Comparison of ENCODE assay signal across 9 mouse cellular contexts in the genomic region with DNA sequence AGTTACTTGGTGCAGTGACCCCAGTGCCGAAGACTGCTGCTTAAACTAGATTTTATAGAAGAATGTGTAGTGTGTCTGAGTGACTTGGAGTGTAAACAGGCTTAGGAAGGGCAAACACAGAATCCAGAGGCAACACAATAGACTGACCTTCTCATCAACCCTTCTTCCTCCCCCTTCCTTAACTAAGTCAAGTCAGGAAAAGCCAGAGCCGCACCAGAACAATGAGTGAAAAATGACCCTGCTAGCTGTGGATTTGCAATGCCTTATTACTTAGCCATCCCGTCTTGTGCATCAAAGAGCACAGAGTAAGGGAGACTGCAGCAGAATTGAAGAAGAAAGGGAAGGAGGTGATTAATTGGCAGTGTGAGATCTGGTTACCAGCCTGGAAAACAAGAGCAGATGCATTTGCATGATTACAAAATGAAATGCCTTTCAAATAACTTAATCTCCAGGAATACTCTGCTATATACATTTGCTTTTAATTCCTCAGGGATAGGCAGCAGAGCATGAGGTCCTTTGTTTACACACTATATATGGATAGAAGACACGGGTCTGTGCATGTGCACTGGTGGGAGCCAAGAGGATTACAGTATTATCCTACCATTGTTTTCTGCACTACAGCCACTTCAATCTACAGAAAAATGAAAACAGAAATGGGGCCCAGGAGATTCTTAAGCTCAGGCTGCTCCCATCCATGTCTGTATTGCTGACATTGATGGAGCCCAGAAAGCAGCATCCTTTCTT.
A peak's percentile ranks its signal among the peaks of the same experiment; 100 is the strongest.
DNase-seq lines count a peak whose midpoint lies in the region; ATAC-seq and TF ChIP-seq lines count a peak whose summit lies in the region.
"Had no signal": no experiment of that assay in that cellular context is flagged by ENCODE, and none has a peak within 500 bp of the region (broad histone marks: within the 10 kb centered on the region; RNA-seq: fewer than 3 reads in every experiment).

No protein-coding gene starts in this region.

- no peak overlapping the region for H3K4me3 ChIP-seq in intestine, embryonic 14.5 days (ENCODE audit: low read depth, low read length)
- H3K4me3 ChIP-seq in intestine, postnatal 0 days (ENCODE audit: low read depth, low read length), result no peak overlapping the region
- no peak overlapping the region for H3K4me3 ChIP-seq in heart, embryonic 10.5 days
- no peak overlapping the region for H3K4me3 ChIP-seq in kidney, embryonic 16.5 days (ENCODE audit: low read length)
- no peak overlapping the region for H3K4me3 ChIP-seq in neural tube, embryonic 13.5 days
- H3K4me3 ChIP-seq: liver, embryonic 13.5 days had no signal

- no peak overlapping the region for H3K9ac ChIP-seq in intestine, embryonic 14.5 days (ENCODE audit: low read length)
- no peak overlapping the region for H3K9ac ChIP-seq in intestine, postnatal 0 days (ENCODE audit: low read depth, low read length)
- no peak overlapping the region for H3K9ac ChIP-seq in kidney, embryonic 16.5 days (replicated peaks; ENCODE audit: low read length)
- H3K9ac ChIP-seq in neural tube, embryonic 13.5 days, result no peak overlapping the region
- H3K9ac ChIP-seq: liver, embryonic 13.5 days had no signal

- peak; percentile 52 for DNase-seq in intestine, embryonic 14.5 days (ENCODE audit: low spot score)
- DNase-seq in heart, embryonic 10.5 days (ENCODE audit: low spot score), result no peak
- DNase-seq in thymus, postnatal 0 days (ENCODE audit: low spot score), result no peak
- no peak for DNase-seq in layer of hippocampus, adult 8-10 months (ENCODE audit: low spot score in 2 of 2)
- DNase-seq: liver, embryonic 13.5 days had no signal

- ATAC-seq in intestine, embryonic 14.5 days (replicated peaks; ENCODE audit: low FRiP score, low TSS enrichment, low read depth), result peak; percentile 77
- ATAC-seq in intestine, postnatal 0 days, result no peak
- ATAC-seq in kidney, embryonic 16.5 days (ENCODE audit: low FRiP score, low TSS enrichment), result peak; percentile 89
- peak; percentile 88 for ATAC-seq in neural tube, embryonic 13.5 days (ENCODE audit: low read depth)
- ATAC-seq in granulocyte monocyte progenitor cell, adult 5-6 weeks (replicated peaks; ENCODE audit: poor library complexity, severe bottlenecking), result no peak

- no peaks in the 10 kb centered on the region for H3K9me3 ChIP-seq in intestine, embryonic 14.5 days (ENCODE audit: control insufficient read depth, low read length)
- H3K9me3 ChIP-seq in intestine, postnatal 0 days (ENCODE audit: control insufficient read depth), result no peaks in the 10 kb centered on the region
- no peaks in the 10 kb centered on the region for H3K9me3 ChIP-seq in heart, embryonic 10.5 days
- no peaks in the 10 kb centered on the region for H3K9me3 ChIP-seq in kidney, embryonic 16.5 days (ENCODE audit: low read length)
- no peaks in the 10 kb centered on the region for H3K9me3 ChIP-seq in neural tube, embryonic 13.5 days
- H3K9me3 ChIP-seq: liver, embryonic 13.5 days had no signal

- 0 out of 2 replicates have a peak, but pooled peaks cover 7% of the 10 kb centered on the region for H3K4me1 ChIP-seq in intestine, embryonic 14.5 days (replicated peaks; ENCODE audit: control insufficient read depth, insufficient read depth, low read length)
- H3K4me1 ChIP-seq in intestine, postnatal 0 days (replicated peaks; ENCODE audit: control insufficient read depth, insufficient read depth, low read length), result no peaks in the 10 kb centered on the region
- no peaks in the 10 kb centered on the region for H3K4me1 ChIP-seq in heart, embryonic 10.5 days
- H3K4me1 ChIP-seq in kidney, embryonic 16.5 days (ENCODE audit: insufficient read depth, low read length), result 0 out of 2 replicates have a peak, but pooled peaks cover 4% of the 10 kb centered on the region
- H3K4me1 ChIP-seq in neural tube, embryonic 13.5 days (replicated peaks), result peaks cover 12% of the 10 kb centered on the region
- H3K4me1 ChIP-seq: liver, embryonic 13.5 days had no signal

- no peak overlapping the region for H3K4me2 ChIP-seq in intestine, embryonic 14.5 days (ENCODE audit: low read length)
- no peak overlapping the region for H3K4me2 ChIP-seq in intestine, postnatal 0 days (replicated peaks; ENCODE audit: low read depth)
- no peak overlapping the region for H3K4me2 ChIP-seq in kidney, embryonic 16.5 days (replicated peaks; ENCODE audit: low read depth, low read length)
- H3K4me2 ChIP-seq in neural tube, embryonic 13.5 days, result no peak overlapping the region
- H3K4me2 ChIP-seq: liver, embryonic 13.5 days had no signal

- TF ChIP-seq CTCF in intestine, postnatal 0 days (IDR thresholded peaks at IDR 0.05; ENCODE audit: low read depth), result no peak

- H3K27me3 ChIP-seq in intestine, embryonic 14.5 days (replicated peaks; ENCODE audit: control insufficient read depth, insufficient read depth, low read length), result no peaks in the 10 kb centered on the region
- no peaks in the 10 kb centered on the region for H3K27me3 ChIP-seq in intestine, postnatal 0 days (replicated peaks; ENCODE audit: control insufficient read depth, insufficient read depth, low read length)
- H3K27me3 ChIP-seq in heart, embryonic 10.5 days (ENCODE audit: insufficient read depth, poor library complexity, severe bottlenecking), result no peaks in the 10 kb centered on the region
- no peaks in the 10 kb centered on the region for H3K27me3 ChIP-seq in kidney, embryonic 16.5 days (ENCODE audit: insufficient read depth, low read length)
- no peaks in the 10 kb centered on the region for H3K27me3 ChIP-seq in neural tube, embryonic 13.5 days
- H3K27me3 ChIP-seq: liver, embryonic 13.5 days had no signal

- H3K27ac ChIP-seq in intestine, embryonic 14.5 days (ENCODE audit: low read depth), result peak overlapping the region; percentile 51; the same call in 1 of the 2 replicates
- H3K27ac ChIP-seq in intestine, postnatal 0 days (ENCODE audit: low read depth, low read length), result no peak overlapping the region
- H3K27ac ChIP-seq in heart, embryonic 10.5 days, result peak overlapping the region; percentile 38; the same call in 1 of the 2 replicates
- H3K27ac ChIP-seq in kidney, embryonic 16.5 days (ENCODE audit: low read length), result peak overlapping the region; percentile 53; the same call in 1 of the 2 replicates
- H3K27ac ChIP-seq in neural tube, embryonic 13.5 days (replicated peaks), result peak overlapping the region; percentile 73
- H3K27ac ChIP-seq: liver, embryonic 13.5 days had no signal

- WGBS in intestine, embryonic 14.5 days, result 4% methylated on average over 4 of the region's 4 CpGs
- WGBS in intestine, postnatal 0 days, result 23% methylated on average over 4 of the region's 4 CpGs
- 35% methylated on average over 4 of the region's 4 CpGs for WGBS in heart, embryonic 10.5 days
- 11% methylated on average over 4 of the region's 4 CpGs for WGBS in kidney, embryonic 16.5 days
- WGBS in neural tube, embryonic 13.5 days, result 4% methylated on average over 4 of the region's 4 CpGs

- no peaks in the 10 kb centered on the region for H3K36me3 ChIP-seq in intestine, embryonic 14.5 days (ENCODE audit: control insufficient read depth, insufficient read depth, low read length)
- H3K36me3 ChIP-seq in intestine, postnatal 0 days (ENCODE audit: control insufficient read depth, insufficient read depth), result no peaks in the 10 kb centered on the region
- H3K36me3 ChIP-seq in heart, embryonic 10.5 days, result no peaks in the 10 kb centered on the region
- H3K36me3 ChIP-seq in kidney, embryonic 16.5 days (ENCODE audit: insufficient read depth, low read length), result no peaks in the 10 kb centered on the region
- H3K36me3 ChIP-seq in neural tube, embryonic 13.5 days, result no peaks in the 10 kb centered on the region
- H3K36me3 ChIP-seq: liver, embryonic 13.5 days had no signal

Comparison
In these comparisons a context has a peak if more than half of its experiments do, and no peak if none do; other contexts are left out.
1. ATAC-seq: peak in intestine, embryonic 14.5 days (single experiment), kidney, embryonic 16.5 days (single experiment) and neural tube, embryonic 13.5 days (single experiment); none in intestine, postnatal 0 days (single experiment) and granulocyte monocyte progenitor cell, adult 5-6 weeks (single experiment).